Mouse (Mus musculus): Measurements from ENCODE around the gene Gm6034.
A peak's percentile ranks its signal among the peaks of the same experiment; 100 is the strongest.
"Not testable (repeated sequence)": the region's sequence is repeated elsewhere in the genome, so short reads cannot be mapped to it uniquely, and the experiment has no call there.

Gene Gm6034

DNA sequence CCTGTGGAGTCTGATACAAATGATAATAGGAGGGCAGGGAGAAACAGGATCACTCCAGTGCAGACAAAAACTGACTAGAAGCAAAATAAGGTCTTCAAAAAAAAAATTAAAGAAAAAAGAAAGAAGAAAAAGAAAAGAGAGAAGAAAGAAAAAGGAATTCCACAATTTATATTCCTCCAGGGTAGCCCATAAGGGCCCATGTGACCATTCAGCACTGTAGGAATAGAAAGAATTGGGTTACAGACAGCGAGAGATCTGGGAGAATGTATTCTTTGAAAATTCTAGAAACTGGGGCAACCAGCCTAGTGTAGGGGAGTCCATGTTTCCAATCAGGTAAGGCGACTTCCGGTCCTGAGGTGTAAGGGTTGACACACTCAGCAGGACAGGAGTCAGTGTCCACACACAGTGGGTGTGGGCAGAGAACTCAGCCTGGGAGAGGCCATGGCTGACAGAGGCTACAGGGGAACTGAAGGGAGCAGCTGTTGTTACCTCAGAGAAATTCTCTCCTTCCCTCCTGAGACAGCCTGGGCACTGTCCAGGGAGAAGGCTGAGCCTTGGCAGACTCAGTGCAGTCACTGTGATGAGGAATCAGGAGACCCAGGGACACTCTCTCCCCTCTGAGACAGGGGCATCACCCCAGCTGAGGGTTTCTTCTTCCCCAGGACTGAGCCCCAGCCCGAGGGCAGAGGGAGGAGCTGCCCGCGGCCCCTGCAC, 39.9 kb downstream of the Gm6034 start:
- not testable (repeated sequence) for DNase-seq (ENCODE audit: low read depth)

DNA sequence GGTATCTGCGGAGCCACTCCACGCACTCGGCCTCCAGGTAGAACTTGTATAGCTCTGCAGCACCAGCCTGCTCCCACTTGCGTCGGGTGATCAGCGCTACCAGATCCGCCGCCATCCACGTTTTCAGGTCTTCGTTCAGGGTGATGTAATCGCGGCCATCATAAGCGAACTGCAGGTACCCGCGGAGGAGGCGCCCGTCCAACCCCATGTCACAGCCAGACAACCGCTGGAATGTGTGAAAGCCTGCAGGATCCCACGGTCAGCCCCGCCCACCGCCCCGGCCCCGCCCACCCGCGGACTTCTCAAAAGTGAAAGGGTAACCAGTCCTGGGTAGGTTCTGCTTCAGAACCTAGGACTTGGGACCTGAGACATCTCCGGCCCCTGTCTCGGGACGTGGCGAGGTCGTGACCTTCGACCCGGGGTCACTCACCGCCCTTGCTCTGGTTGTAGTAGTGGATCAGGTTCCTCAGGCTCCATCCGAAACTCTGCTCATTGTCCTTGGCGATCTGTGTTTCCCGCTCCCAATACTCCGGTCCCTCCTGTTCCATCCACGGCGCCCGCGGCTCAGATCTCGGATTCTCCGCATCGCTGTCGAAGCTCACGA, 40.6 kb downstream of the Gm6034 start:
- DNase-seq (ENCODE audit: low read depth): peak; percentile 47

DNA sequence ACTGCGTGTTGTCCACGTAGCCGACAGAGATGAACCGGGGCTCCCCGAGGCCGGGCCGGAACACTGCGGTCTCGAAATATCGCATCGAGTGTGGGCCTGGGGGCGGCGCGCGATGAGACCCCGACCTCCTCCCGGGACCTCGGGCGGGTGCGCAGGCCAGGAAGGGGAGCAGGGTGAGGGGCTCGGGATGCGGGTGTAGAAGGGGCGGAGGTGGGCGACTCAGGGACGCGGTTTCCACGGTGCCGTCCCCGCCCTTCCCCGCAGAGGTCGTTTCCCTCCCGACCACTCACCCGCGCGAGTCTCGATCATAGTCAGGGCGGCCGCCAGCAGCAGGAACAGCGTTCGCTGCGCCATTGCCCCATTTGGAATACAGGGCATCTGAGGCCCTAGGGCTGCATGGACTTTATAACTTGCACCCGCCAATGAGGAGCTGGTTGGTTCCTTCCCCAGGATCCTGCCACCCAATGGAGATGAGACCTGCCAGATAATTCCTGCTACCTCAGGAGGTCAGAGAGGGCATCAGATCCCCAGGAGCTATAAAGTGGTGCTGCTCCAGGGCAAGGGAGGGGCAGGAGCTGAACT, 41.2 kb downstream of the Gm6034 start:
- peak; percentile 0 for DNase-seq (ENCODE audit: low read depth)

- not testable (repeated sequence) for DNase-seq (ENCODE audit: low read depth)
Observed at GRCm38 (mm10) chr17:36085976-36086375, 43.2 kb downstream of the Gm6034 start.

DNA sequence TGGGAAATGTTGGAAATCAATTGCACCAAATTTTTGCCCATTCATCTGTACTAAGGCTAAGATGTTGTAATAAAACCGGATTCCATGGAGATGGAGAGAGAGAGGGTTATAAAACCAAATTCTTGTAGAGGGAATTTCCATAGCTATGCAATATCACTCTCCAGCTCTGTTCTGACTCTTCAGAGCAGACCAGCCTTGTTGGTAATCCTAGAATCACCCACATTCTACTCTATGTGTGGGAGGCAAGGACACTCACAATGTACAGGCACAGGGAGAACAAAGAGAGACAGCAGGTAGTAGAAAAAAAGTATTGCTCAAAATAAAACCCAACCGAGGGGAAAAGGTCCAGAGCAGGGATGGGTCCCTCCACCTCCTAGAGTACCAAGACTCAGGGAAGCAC, 49.2 kb downstream of the Gm6034 start:
- DNase-seq (ENCODE audit: low read depth): not testable (repeated sequence)

DNA sequence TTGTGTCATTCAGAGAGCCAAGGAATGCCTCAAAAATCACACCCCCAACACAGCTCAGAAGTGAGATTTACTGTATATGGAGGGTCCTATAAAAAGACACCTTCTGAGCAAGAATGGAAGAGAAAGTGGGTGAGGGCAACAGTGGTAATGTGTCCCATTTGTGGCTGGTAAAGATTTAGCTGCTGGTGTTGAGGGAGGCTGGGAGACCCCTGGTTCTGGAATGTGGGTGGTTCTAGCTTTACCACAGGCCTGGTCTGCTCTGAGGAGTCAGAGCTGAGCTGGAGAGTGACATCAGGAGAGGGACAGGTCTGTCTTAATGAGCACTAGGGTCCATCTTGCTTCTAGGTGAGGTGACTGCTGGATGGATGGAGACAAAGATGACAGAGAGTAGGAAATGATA, 49.8 kb downstream of the Gm6034 start:
- not testable (repeated sequence) for DNase-seq (ENCODE audit: low read depth)

DNA sequence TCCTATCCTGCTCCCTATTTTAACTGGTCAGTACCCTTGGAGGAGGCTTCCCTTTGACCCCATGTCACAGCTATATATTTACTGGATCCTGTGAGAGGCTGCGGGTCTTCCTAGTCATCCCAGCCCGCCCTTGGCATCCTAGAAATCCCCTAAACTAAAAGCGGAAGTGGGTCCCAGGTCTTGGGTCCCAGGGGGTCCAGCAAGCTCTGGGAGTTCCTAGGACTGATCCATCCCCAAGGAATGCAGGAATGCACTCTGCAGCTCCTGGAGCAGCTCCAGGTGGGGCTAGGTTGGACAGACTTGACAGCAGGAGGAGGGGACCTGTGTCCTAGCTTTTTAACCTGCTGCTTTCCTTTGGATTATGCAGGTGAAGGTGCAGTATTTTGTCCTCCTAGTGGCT, 51.2 kb downstream of the Gm6034 start:
- DNase-seq (ENCODE audit: low read depth): no peak

DNA sequence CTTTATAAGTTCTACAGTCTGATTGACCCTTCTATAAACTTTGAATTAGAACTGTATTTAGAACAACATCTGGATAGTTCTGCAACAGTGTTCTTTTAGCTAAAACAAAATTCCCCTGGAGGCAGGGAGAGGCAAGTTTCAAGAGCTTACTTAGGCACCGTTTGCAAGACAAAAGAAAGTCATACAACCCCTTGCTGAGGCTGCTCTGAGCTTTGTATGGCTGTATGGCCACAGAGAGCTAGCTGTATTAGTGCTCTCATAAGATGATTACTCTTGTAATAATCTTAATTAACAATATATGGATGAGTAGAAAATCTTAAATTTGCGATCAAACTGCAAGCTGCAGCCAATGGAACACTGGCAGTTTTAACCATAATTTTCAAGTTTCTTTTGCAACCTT, 56.8 kb downstream of the Gm6034 start:
- DNase-seq (ENCODE audit: low read depth): not testable (repeated sequence)

- not testable (repeated sequence) for DNase-seq (ENCODE audit: low read depth)
Observed at GRCm38 (mm10) chr17:36102091-36102490, 59.3 kb downstream of the Gm6034 start.

Data from NIH3T3 (cell line).